8 mouse cellular contexts compared by ENCODE assay signal in the genomic region with DNA sequence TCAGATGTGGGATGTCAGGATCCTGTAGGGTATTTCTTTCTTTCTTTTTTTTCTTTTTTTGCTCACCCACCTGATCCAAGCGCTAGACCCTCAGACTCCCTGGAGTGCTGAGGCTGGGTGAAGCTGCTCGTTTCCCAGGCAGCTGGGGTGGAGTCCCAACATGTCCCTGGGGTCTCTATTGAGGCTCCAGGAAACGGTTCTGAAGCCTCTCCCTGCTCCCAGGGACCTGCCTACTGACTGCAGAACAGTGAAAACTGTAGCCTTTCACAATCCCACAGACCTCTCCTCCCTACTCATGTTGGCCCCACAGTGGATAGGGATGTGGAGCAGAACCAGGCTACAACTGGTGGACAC. TPM values are rescaled to one million over a fixed set of nuclear protein-coding genes. Genes with fewer than 3 reads are reported as not detected.
A peak's percentile ranks its signal among the peaks of the same experiment; 100 is the strongest.
DNase-seq lines count a peak whose midpoint lies in the region; ATAC-seq lines count a peak whose summit lies in the region.

No protein-coding gene starts in this region.

- H3K4me2 ChIP-seq in kidney, embryonic 16.5 days (replicated peaks; ENCODE audit: low read depth, low read length): peak overlapping the region; percentile 95
- peak overlapping the region; percentile 97 for H3K4me2 ChIP-seq in embryonic facial prominence, embryonic 13.5 days
- H3K4me2 ChIP-seq in hindbrain, embryonic 16.5 days (ENCODE audit: low read length): peak overlapping the region; percentile 93
- H3K4me2 ChIP-seq in midbrain, embryonic 16.5 days (ENCODE audit: low read length): peak overlapping the region; percentile 88

- H3K9me3 ChIP-seq in kidney, embryonic 16.5 days (ENCODE audit: low read length): no peaks in the 10 kb centered on the region
- no peaks in the 10 kb centered on the region for H3K9me3 ChIP-seq in embryonic facial prominence, embryonic 13.5 days
- H3K9me3 ChIP-seq in hindbrain, embryonic 16.5 days (ENCODE audit: control insufficient read depth, low read length): no peaks in the 10 kb centered on the region
- H3K9me3 ChIP-seq in midbrain, embryonic 16.5 days (replicated peaks; ENCODE audit: control insufficient read depth, low read length, poor library complexity, severe bottlenecking): no peaks in the 10 kb centered on the region

- ATAC-seq in kidney, embryonic 16.5 days (ENCODE audit: low FRiP score, low TSS enrichment): no peak
- ATAC-seq in embryonic facial prominence, embryonic 13.5 days (ENCODE audit: insufficient number of reproducible peaks, insufficient read depth, low FRiP score, low TSS enrichment, low read depth): no peak
- no peak for ATAC-seq in hindbrain, embryonic 16.5 days
- no peak for ATAC-seq in midbrain, embryonic 16.5 days
- no peak for ATAC-seq in monocyte, adult 5-6 weeks (replicated peaks; ENCODE audit: insufficient number of reproducible peaks, low FRiP score, low TSS enrichment, poor library complexity, severe bottlenecking)

- H3K27ac ChIP-seq in kidney, embryonic 16.5 days (ENCODE audit: low read length): peak overlapping the region; percentile 11; the same call in 1 of the 2 replicates
- H3K27ac ChIP-seq in embryonic facial prominence, embryonic 13.5 days: peak overlapping the region; percentile 62; the same call in 1 of the 2 replicates
- peak overlapping the region; percentile 78; the same call in 1 of the 2 replicates for H3K27ac ChIP-seq in hindbrain, embryonic 16.5 days (ENCODE audit: low read depth, low read length)
- H3K27ac ChIP-seq in midbrain, embryonic 16.5 days (ENCODE audit: low read length): no peak overlapping the region

- peak overlapping the region; percentile 93 for H3K4me3 ChIP-seq in kidney, embryonic 16.5 days (ENCODE audit: low read length)
- peak overlapping the region; percentile 84 for H3K4me3 ChIP-seq in embryonic facial prominence, embryonic 13.5 days
- H3K4me3 ChIP-seq in hindbrain, embryonic 16.5 days (ENCODE audit: low read length): peak overlapping the region; percentile 86
- peak overlapping the region; percentile 96; the same call in 1 of the 2 replicates for H3K4me3 ChIP-seq in midbrain, embryonic 16.5 days (ENCODE audit: low read depth, low read length)

- no peaks in the 10 kb centered on the region for H3K36me3 ChIP-seq in kidney, embryonic 16.5 days (ENCODE audit: insufficient read depth, low read length)
- peaks cover 25% of the 10 kb centered on the region; the same call in 1 of the 2 replicates for H3K36me3 ChIP-seq in embryonic facial prominence, embryonic 13.5 days
- no peaks in the 10 kb centered on the region for H3K36me3 ChIP-seq in hindbrain, embryonic 16.5 days (ENCODE audit: control insufficient read depth, insufficient read depth, low read length)
- H3K36me3 ChIP-seq in midbrain, embryonic 16.5 days (ENCODE audit: control insufficient read depth, insufficient read depth, low read length): no peaks in the 10 kb centered on the region; the same call in 1 of the 2 replicates

- DNase-seq in kidney, postnatal 14 days: no peak
- no peak for DNase-seq in frontal cortex, postnatal 36 days (ENCODE audit: low spot score in 2 of 2)
- no peak for DNase-seq in thymus, postnatal 4 days

- H3K4me1 ChIP-seq in kidney, embryonic 16.5 days (ENCODE audit: insufficient read depth, low read length): peaks cover 51% of the 10 kb centered on the region
- peaks cover 64% of the 10 kb centered on the region for H3K4me1 ChIP-seq in embryonic facial prominence, embryonic 13.5 days
- peaks cover 51% of the 10 kb centered on the region for H3K4me1 ChIP-seq in hindbrain, embryonic 16.5 days (ENCODE audit: control insufficient read depth, insufficient read depth, low read depth, low read length)
- peaks cover 38% of the 10 kb centered on the region for H3K4me1 ChIP-seq in midbrain, embryonic 16.5 days (ENCODE audit: control insufficient read depth, insufficient read depth, low read length)

- no peaks in the 10 kb centered on the region for H3K27me3 ChIP-seq in kidney, embryonic 16.5 days (ENCODE audit: insufficient read depth, low read length)
- H3K27me3 ChIP-seq in embryonic facial prominence, embryonic 13.5 days: no peaks in the 10 kb centered on the region
- no peaks in the 10 kb centered on the region for H3K27me3 ChIP-seq in hindbrain, embryonic 16.5 days (replicated peaks; ENCODE audit: control insufficient read depth, insufficient read depth, low read length)
- H3K27me3 ChIP-seq in midbrain, embryonic 16.5 days (ENCODE audit: control insufficient read depth, insufficient read depth, low read depth, low read length): no peaks in the 10 kb centered on the region

- 37% methylated on average over 3 of the region's 3 CpGs for WGBS in kidney, embryonic 16.5 days
- WGBS in embryonic facial prominence, embryonic 13.5 days: 38% methylated on average over 3 of the region's 3 CpGs
- WGBS in hindbrain, embryonic 16.5 days: 33% methylated on average over 3 of the region's 3 CpGs
- 39% methylated on average over 3 of the region's 3 CpGs for WGBS in midbrain, embryonic 16.5 days

- peak overlapping the region; percentile 99 for H3K9ac ChIP-seq in kidney, embryonic 16.5 days (replicated peaks; ENCODE audit: low read length)
- H3K9ac ChIP-seq in embryonic facial prominence, embryonic 13.5 days: peak overlapping the region; percentile 96
- H3K9ac ChIP-seq in hindbrain, embryonic 16.5 days (ENCODE audit: low read depth, low read length): peak overlapping the region; percentile 81
- peak overlapping the region; percentile 98; the same call in 1 of the 2 replicates for H3K9ac ChIP-seq in midbrain, embryonic 16.5 days (ENCODE audit: low read depth, low read length)

RNA-seq across cellular contexts. Expression of a gene that starts 2.0 kb away (rescaled TPM):
- polyA plus RNA-seq in kidney, embryonic 16.5 days (2015; fragmentation: Nextera tagmentation; extraction: Ambion mirVana): 643 and 698 TPM in 2 replicates
- 407 and 457 TPM in 2 replicates for polyA plus RNA-seq in embryonic facial prominence, embryonic 13.5 days (2015; fragmentation: Nextera tagmentation; extraction: Ambion mirVana)
- polyA plus RNA-seq in hindbrain, embryonic 16.5 days (2015; fragmentation: Nextera tagmentation; extraction: Ambion mirVana): 532 and 585 TPM in 2 replicates
- 364 and 411 TPM in 2 replicates for polyA plus RNA-seq in midbrain, embryonic 16.5 days (2015; fragmentation: Nextera tagmentation; extraction: Ambion mirVana)
- total RNA-seq in monocyte, adult 5-6 weeks (2017): 75.1 to 86.6 TPM (median 75.4 TPM) in 3 replicates

RNA-seq across cellular contexts. Expression of a gene that starts 14.5 kb away (rescaled TPM):
- 104 and 120 TPM in 2 replicates for polyA plus RNA-seq in kidney, embryonic 16.5 days (2015; fragmentation: Nextera tagmentation; extraction: Ambion mirVana)
- 98.8 and 105 TPM in 2 replicates for polyA plus RNA-seq in embryonic facial prominence, embryonic 13.5 days (2015; fragmentation: Nextera tagmentation; extraction: Ambion mirVana)
- polyA plus RNA-seq in hindbrain, embryonic 16.5 days (2015; fragmentation: Nextera tagmentation; extraction: Ambion mirVana): 97.4 and 98.7 TPM in 2 replicates
- polyA plus RNA-seq in midbrain, embryonic 16.5 days (2015; fragmentation: Nextera tagmentation; extraction: Ambion mirVana): 90.6 and 90.7 TPM in 2 replicates
- 5.2 to 10.4 TPM (median 8.2 TPM) in 3 replicates for total RNA-seq in monocyte, adult 5-6 weeks (2017)

RNA-seq across cellular contexts. Expression of a gene that starts 39.9 kb away (rescaled TPM):
- polyA plus RNA-seq in kidney, embryonic 16.5 days (2015; fragmentation: Nextera tagmentation; extraction: Ambion mirVana): 6.0 and 6.9 TPM in 2 replicates
- 7.7 and 9.8 TPM in 2 replicates for polyA plus RNA-seq in embryonic facial prominence, embryonic 13.5 days (2015; fragmentation: Nextera tagmentation; extraction: Ambion mirVana)
- polyA plus RNA-seq in hindbrain, embryonic 16.5 days (2015; fragmentation: Nextera tagmentation; extraction: Ambion mirVana): 2.1 and 3.2 TPM in 2 replicates
- 1.5 and 1.8 TPM in 2 replicates for polyA plus RNA-seq in midbrain, embryonic 16.5 days (2015; fragmentation: Nextera tagmentation; extraction: Ambion mirVana)
- 0.11 TPM in 1 of 3 replicates, not detected in the others for total RNA-seq in monocyte, adult 5-6 weeks (2017)

RNA-seq across cellular contexts. Expression of a gene that starts 49.7 kb away (rescaled TPM):
- polyA plus RNA-seq in kidney, embryonic 16.5 days (2015; fragmentation: Nextera tagmentation; extraction: Ambion mirVana): 1.5 and 1.6 TPM in 2 replicates
- polyA plus RNA-seq in embryonic facial prominence, embryonic 13.5 days (2015; fragmentation: Nextera tagmentation; extraction: Ambion mirVana): 2.6 and 2.8 TPM in 2 replicates
- polyA plus RNA-seq in hindbrain, embryonic 16.5 days (2015; fragmentation: Nextera tagmentation; extraction: Ambion mirVana): 0.28 and 0.41 TPM in 2 replicates
- polyA plus RNA-seq in midbrain, embryonic 16.5 days (2015; fragmentation: Nextera tagmentation; extraction: Ambion mirVana): 0.30 and 0.48 TPM in 2 replicates
- 47.6 to 98.9 TPM (median 75.2 TPM) in 3 replicates for total RNA-seq in monocyte, adult 5-6 weeks (2017)

RNA-seq across cellular contexts. Expression of a gene that starts 51.6 kb away (rescaled TPM):
- 9.2 and 9.8 TPM in 2 replicates for polyA plus RNA-seq in kidney, embryonic 16.5 days (2015; fragmentation: Nextera tagmentation; extraction: Ambion mirVana)
- polyA plus RNA-seq in embryonic facial prominence, embryonic 13.5 days (2015; fragmentation: Nextera tagmentation; extraction: Ambion mirVana): 0.69 and 0.84 TPM in 2 replicates
- 1.3 and 2.2 TPM in 2 replicates for polyA plus RNA-seq in hindbrain, embryonic 16.5 days (2015; fragmentation: Nextera tagmentation; extraction: Ambion mirVana)
- 1.1 and 2.2 TPM in 2 replicates for polyA plus RNA-seq in midbrain, embryonic 16.5 days (2015; fragmentation: Nextera tagmentation; extraction: Ambion mirVana)
- not detected in 3 replicates for total RNA-seq in monocyte, adult 5-6 weeks (2017)
